Mouse (Mus musculus) cortical plate, adult 2 months (tissue): ENCODE measurements around the gene Phactr4.

Source experiments
- CTCF ChIP-seq: fragments of 200-500 bp; IDR thresholded peaks from 2 replicates; pipeline ENCODE4 v1.5.1; 2011; ENCODE audit warnings: mild to moderate bottlenecking, control low read depth, low read length; ENCODE audit not compliant: insufficient read depth; ENCODE audit errors: extremely low read depth
- POLR2A ChIP-seq: fragments of 200-500 bp; IDR thresholded peaks from 2 replicates; pipeline ENCODE4 v1.6.1; 2011; ENCODE audit warnings: mild to moderate bottlenecking, low read length, control low read depth; ENCODE audit not compliant: insufficient read depth; ENCODE audit errors: extremely low read depth

DNA sequence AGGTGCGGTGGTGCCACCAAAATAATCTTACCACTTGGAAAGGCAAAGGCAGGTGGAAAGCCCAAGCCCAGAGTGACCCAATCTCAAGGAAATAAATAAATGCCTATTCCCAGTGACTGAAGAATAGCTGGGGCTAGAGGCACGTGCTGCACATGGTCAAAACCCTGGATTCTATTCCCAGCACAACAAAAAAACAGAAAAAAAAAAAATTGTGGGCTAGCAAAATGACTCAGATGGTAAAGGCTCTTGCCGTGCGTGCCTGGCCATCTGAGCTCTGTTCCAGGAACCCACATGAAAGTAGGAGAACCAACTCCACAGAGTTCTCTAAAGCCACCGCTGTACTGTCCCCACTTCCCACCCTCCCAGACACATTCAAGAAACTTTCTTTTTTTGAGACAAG lies 1.8 kb downstream of the Phactr4 start:
- TF ChIP-seq CTCF (no peak), POLR2A (no peak)
